Mouse (Mus musculus): Measurements from ENCODE around the gene Ilf2. TPM values are rescaled to one million over a fixed set of nuclear protein-coding genes. Genes with fewer than 3 reads are reported as not detected.

The Ilf2 gene
- total RNA-seq, 2 experiments from 2014 or later = 111 to 115 TPM

- DNase-seq (ENCODE audit: extremely low spot score in 1 of 2, low spot score in 2 of 2) = no peak
- intact Hi-C loops (cut with DNase I) = loop anchor here (5.0 kb wide), 2 partner anchors 45 to 90 kb away; no protein-coding TSS in a partner anchor
Observed at GRCm38 (mm10) chr3:90527291-90527873, 51.5 kb downstream of the Ilf2 start.

- no peak for DNase-seq (ENCODE audit: extremely low spot score in 1 of 2, low spot score in 2 of 2)
- intact Hi-C loops (cut with DNase I) = no loop called here
Observed at GRCm38 (mm10) chr3:90531713-90532112, 55.8 kb downstream of the Ilf2 start.

GRCm38 (mm10) chr3:90535446-90535845 is 59.5 kb downstream of the Ilf2 start:
- intact Hi-C loops (cut with DNase I) = loop anchor here (5.0 kb wide), 1 partner anchor 42 kb away; no protein-coding TSS in a partner anchor
- DNase-seq (ENCODE audit: extremely low spot score in 1 of 2, low spot score in 2 of 2) = no peak

DNA sequence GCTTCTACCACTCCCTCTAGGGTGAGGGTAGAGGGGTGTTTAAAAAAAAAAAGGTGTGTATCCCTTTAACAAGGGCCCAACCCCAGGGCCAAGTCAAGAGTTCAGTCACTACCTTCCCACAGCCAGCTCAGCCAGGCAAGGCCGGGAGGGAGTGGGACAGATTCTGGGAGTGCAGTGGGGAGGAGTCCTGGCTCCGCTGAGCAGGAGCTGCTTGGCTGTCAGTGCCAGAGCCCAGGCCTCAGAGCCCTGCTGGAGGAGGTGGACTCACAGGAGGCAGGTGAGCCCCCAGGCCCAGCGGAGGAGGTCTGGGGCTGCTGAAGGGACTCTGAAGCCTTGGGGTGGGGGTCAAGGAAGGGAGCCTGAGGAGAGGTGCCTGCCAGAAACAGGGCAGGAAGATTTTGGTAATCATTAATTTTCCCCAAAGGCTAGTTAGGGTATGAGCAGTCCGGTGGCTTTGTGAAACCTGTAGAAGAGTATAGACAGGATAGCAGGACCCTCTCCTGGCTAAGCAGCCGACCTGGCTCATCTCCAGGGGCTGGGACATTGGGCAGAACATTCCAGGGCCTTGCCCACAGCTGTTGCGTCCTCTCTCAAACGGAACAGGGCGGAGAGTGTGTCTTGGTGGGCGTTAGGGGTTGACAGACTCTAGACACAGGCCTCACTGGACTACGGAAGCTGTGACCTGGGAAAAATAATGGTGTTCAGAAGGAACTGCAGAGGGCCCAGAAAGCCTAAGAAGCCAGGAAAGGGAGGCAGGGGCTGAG is 61.4 kb downstream of the Ilf2 start, which contains the start of gene S100a16:
TSS of gene S100a16 (plus strand) at position 114 of the 764 bp plus-strand sequence.
- intact Hi-C loops (cut with DNase I) = loop anchor here (5.0 kb wide), 1 partner anchor 40 kb away; no protein-coding TSS in a partner anchor
- peak; percentile 46 to 69 for DNase-seq (ENCODE audit: extremely low spot score in 1 of 2, low spot score in 2 of 2)

DNA sequence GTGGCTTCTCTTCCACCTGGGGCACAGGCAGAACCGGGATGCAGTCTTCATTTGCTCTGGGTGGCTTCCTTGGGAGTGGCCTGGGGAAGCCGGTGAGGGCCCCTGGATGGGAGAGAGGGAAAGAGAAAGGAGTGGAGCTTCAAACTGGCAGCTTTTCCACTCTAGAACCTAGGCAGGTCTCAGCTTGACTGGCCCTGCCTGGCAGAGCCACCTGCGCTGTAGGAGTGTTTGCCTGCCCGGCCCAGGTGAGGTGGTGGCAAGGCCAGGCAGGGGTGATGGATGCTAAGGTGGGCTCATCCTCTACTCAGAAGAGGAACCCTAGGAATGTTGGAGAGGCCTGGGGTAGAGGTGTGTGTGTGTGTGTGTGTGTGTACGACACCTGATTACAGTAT is 62.0 kb downstream of the Ilf2 start:
- DNase-seq (ENCODE audit: extremely low spot score in 1 of 2, low spot score in 2 of 2) = no peak
- intact Hi-C loops (cut with DNase I) = loop anchor here (5.0 kb wide), 1 partner anchor 39 kb away; no protein-coding TSS in a partner anchor

Other genes with a start within 250 kb of the Ilf2 start
- gene Jtb, start 244.5 kb upstream of the Ilf2 start, total RNA-seq (2021) = 10 to 100 TPM; 43.7 to 44.4 TPM
- under 1 TPM in 1 of 2 experiments, not detected in 1; 0.24 TPM for gene Creb3l4, start 232.6 kb upstream of the Ilf2 start, total RNA-seq (2021)
- 10 to 100 TPM; 47.7 to 49.0 TPM for gene Slc39a1, start 228.0 kb upstream of the Ilf2 start, total RNA-seq (2021)
- gene Crtc2, start 222.0 kb upstream of the Ilf2 start, total RNA-seq (2021) = 10 to 100 TPM; 26.4 to 31.2 TPM
- gene Dennd4b, start 210.9 kb upstream of the Ilf2 start, total RNA-seq (2021) = 10 to 100 TPM; 25.2 to 27.1 TPM
- gene Gatad2b, start 182.9 kb upstream of the Ilf2 start, total RNA-seq (2021) = 10 to 100 TPM; 90.0 to 90.5 TPM
- gene Slc27a3, start 86.2 kb upstream of the Ilf2 start, total RNA-seq (2021) = 10 to 100 TPM; 11.5 to 12.1 TPM
- 10 to 100 TPM; 57.0 to 62.0 TPM for gene Ints3, start 42.5 kb upstream of the Ilf2 start, total RNA-seq (2021)
- 1 to 10 TPM; 3.4 to 4.3 TPM for gene Npr1, start 10.3 kb upstream of the Ilf2 start, total RNA-seq (2021)
- 10 to 100 TPM; 46.7 to 47.9 TPM for gene Snapin, start 14.9 kb downstream of the Ilf2 start, total RNA-seq (2021)
- 100 to 1,000 TPM; 196 TPM for gene Chtop, start 33.4 kb downstream of the Ilf2 start, total RNA-seq (2021)
- gene S100a1, start 38.3 kb downstream of the Ilf2 start, total RNA-seq (2021) = 10 to 100 TPM; 54.7 to 62.3 TPM
- 10 to 100 TPM; 20.5 to 23.9 TPM for gene S100a13, start 38.3 kb downstream of the Ilf2 start, total RNA-seq (2021)
- not detected for gene S100a14, start 50.7 kb downstream of the Ilf2 start, total RNA-seq (2021)
- gene S100a16, start 61.1 kb downstream of the Ilf2 start, total RNA-seq (2021) = 10 to 100 TPM; 73.7 to 83.6 TPM
- gene S100a3, start 84.5 kb downstream of the Ilf2 start, total RNA-seq (2021) = 1 to 10 TPM; 1.7 to 1.8 TPM
- gene S100a2, start 114.1 kb downstream of the Ilf2 start, total RNA-seq (2021) = not detected
- gene Gm42674, start 125.8 kb downstream of the Ilf2 start, total RNA-seq (2021) = not detected
- 1 to 10 TPM; 7.1 to 8.1 TPM for gene S100a4, start 127.6 kb downstream of the Ilf2 start, total RNA-seq (2021)
- gene S100a5, start 132.4 kb downstream of the Ilf2 start, total RNA-seq (2021) = not detected
- gene S100a6, start 136.8 kb downstream of the Ilf2 start, total RNA-seq (2021) = 10 to 100 TPM; 24.2 to 31.1 TPM
- 1 to 10 TPM in 1 of 2 experiments, under 1 TPM in 1; 0.71 to 2.1 TPM for gene S100a7a, start 177.9 kb downstream of the Ilf2 start, total RNA-seq (2021)
- gene S100a8, start 192.9 kb downstream of the Ilf2 start, total RNA-seq (2021) = under 1 TPM in 1 of 2 experiments, not detected in 1; 0.79 TPM
- not detected for gene S100a9, start 219.6 kb downstream of the Ilf2 start, total RNA-seq (2021)